Mouse (Mus musculus): ENCODE data around the gene Ifna5. TPM values are rescaled to one million over a fixed set of nuclear protein-coding genes. Genes with fewer than 3 reads are reported as not detected.
A peak's percentile ranks its signal among the peaks of the same experiment; 100 is the strongest.
"Not testable (repeated sequence)": the region's sequence is repeated elsewhere in the genome, so short reads cannot be mapped to it uniquely, and the experiment has no call there.

Gene Ifna5
- polyA plus RNA-seq (2015; fragmentation: Nextera tagmentation; extraction: Ambion mirVana): not detected in 2 replicates

- H3K4me1 ChIP-seq (replicated peaks); H3K9me3 ChIP-seq (replicated peaks); ATAC-seq (ENCODE audit: insufficient read depth); H3K4me2 ChIP-seq; H3K27me3 ChIP-seq; H3K36me3 ChIP-seq (replicated peaks); H3K27ac ChIP-seq (replicated peaks); H3K9ac ChIP-seq; H3K4me3 ChIP-seq (replicated peaks): not testable (repeated sequence)
- WGBS (ENCODE audit: insufficient replicate concordance): 57% methylated on average over 1 of the region's 1 CpGs
Observed at GRCm38 (mm10) chr4:88835225-88835624, at the start of gene Ifna5. Gene Ifna5 (plus strand): TSS chr4:88835525.

- H3K9me3 ChIP-seq (replicated peaks); H3K9ac ChIP-seq; ATAC-seq (ENCODE audit: insufficient read depth); H3K27me3 ChIP-seq; H3K4me3 ChIP-seq (replicated peaks); H3K4me2 ChIP-seq; H3K27ac ChIP-seq (replicated peaks); H3K36me3 ChIP-seq (replicated peaks); H3K4me1 ChIP-seq (replicated peaks): not testable (repeated sequence)
- WGBS (ENCODE audit: insufficient replicate concordance): 0% methylated on average over 4 of the region's 28 CpGs
Observed at GRCm38 (mm10) chr4:88788402-88788801, 46.9 kb upstream of the Ifna5 start, which contains the start of gene Gm13277. Gene Gm13277 (plus strand): TSS chr4:88788632.

- H3K9ac ChIP-seq; H3K4me3 ChIP-seq (replicated peaks); ATAC-seq (ENCODE audit: insufficient read depth); H3K36me3 ChIP-seq (replicated peaks); H3K27ac ChIP-seq (replicated peaks); H3K4me2 ChIP-seq; H3K9me3 ChIP-seq (replicated peaks); H3K27me3 ChIP-seq; H3K4me1 ChIP-seq (replicated peaks): not testable (repeated sequence)
- no CpG with 5 or more reads among the region's 28 CpGs for WGBS (ENCODE audit: insufficient replicate concordance)
Observed at GRCm38 (mm10) chr4:88791250-88791649, 44.1 kb upstream of the Ifna5 start, which contains the start of gene Gm13278. Gene Gm13278 (plus strand): TSS chr4:88791550.

- H3K4me2 ChIP-seq; H3K4me3 ChIP-seq (replicated peaks); H3K27ac ChIP-seq (replicated peaks); ATAC-seq (ENCODE audit: insufficient read depth); H3K9me3 ChIP-seq (replicated peaks); H3K4me1 ChIP-seq (replicated peaks); H3K27me3 ChIP-seq; H3K9ac ChIP-seq; H3K36me3 ChIP-seq (replicated peaks): not testable (repeated sequence)
- WGBS (ENCODE audit: insufficient replicate concordance): 0% methylated on average over 18 of the region's 52 CpGs
Observed at GRCm38 (mm10) chr4:88793936-88794675, 41.2 kb upstream of the Ifna5 start, which contains the start of gene Gm13275. Gene Gm13275 (plus strand): TSS chr4:88794487.

- not testable (repeated sequence) for H3K9me3 ChIP-seq (replicated peaks); H3K4me1 ChIP-seq (replicated peaks); H3K27ac ChIP-seq (replicated peaks); H3K4me3 ChIP-seq (replicated peaks); ATAC-seq (ENCODE audit: insufficient read depth); H3K27me3 ChIP-seq; H3K36me3 ChIP-seq (replicated peaks); H3K9ac ChIP-seq; H3K4me2 ChIP-seq
- no CpG with 5 or more reads among the region's 28 CpGs for WGBS (ENCODE audit: insufficient replicate concordance)
Observed at GRCm38 (mm10) chr4:88797097-88797496, 38.2 kb upstream of the Ifna5 start, which contains the start of gene Gm13279. Gene Gm13279 (plus strand): TSS chr4:88797397.

- not testable (repeated sequence) for ATAC-seq (ENCODE audit: insufficient read depth); H3K27me3 ChIP-seq; H3K27ac ChIP-seq (replicated peaks); H3K9ac ChIP-seq; H3K4me3 ChIP-seq (replicated peaks); H3K4me1 ChIP-seq (replicated peaks); H3K9me3 ChIP-seq (replicated peaks); H3K4me2 ChIP-seq; H3K36me3 ChIP-seq (replicated peaks)
- WGBS (ENCODE audit: insufficient replicate concordance): 2% methylated on average over 6 of the region's 7 CpGs
Observed at GRCm38 (mm10) chr4:88799365-88799764, 36.0 kb upstream of the Ifna5 start, which contains the start of gene Gm13285. Gene Gm13285 (plus strand): TSS chr4:88799665.

- not testable (repeated sequence) for H3K27ac ChIP-seq (replicated peaks); H3K9me3 ChIP-seq (replicated peaks); H3K9ac ChIP-seq; H3K36me3 ChIP-seq (replicated peaks); H3K27me3 ChIP-seq; H3K4me3 ChIP-seq (replicated peaks); H3K4me1 ChIP-seq (replicated peaks); ATAC-seq (ENCODE audit: insufficient read depth)
- peak within 1 kb of the TSS; percentile 40; the same call in 1 of the 2 replicates for H3K4me2 ChIP-seq
- no CpG with 5 or more reads among the region's 29 CpGs for WGBS (ENCODE audit: insufficient replicate concordance)
Observed at GRCm38 (mm10) chr4:88802954-88803353, 32.4 kb upstream of the Ifna5 start, which contains the start of gene Gm13287. Gene Gm13287 (plus strand): TSS chr4:88803254.

GRCm38 (mm10) chr4:88805231-88805630 lies 30.1 kb upstream of the Ifna5 start, which contains the start of gene Gm13288:
Gene Gm13288 (plus strand): TSS chr4:88805531.
- no CpG with 5 or more reads among the region's 8 CpGs for WGBS (ENCODE audit: insufficient replicate concordance)
- Histone ChIP-seq H3K4me2 (peak within 1 kb of the TSS; percentile 49), H3K4me3 (replicated peaks) (0 out of 2 replicates have a peak within 1 kb of the TSS, but pooled peaks have one; percentile 24)
- H3K27me3 ChIP-seq; ATAC-seq (ENCODE audit: insufficient read depth); H3K9ac ChIP-seq; H3K36me3 ChIP-seq (replicated peaks); H3K27ac ChIP-seq (replicated peaks); H3K9me3 ChIP-seq (replicated peaks); H3K4me1 ChIP-seq (replicated peaks): not testable (repeated sequence)

GRCm38 (mm10) chr4:88805761-88806160 lies 29.6 kb upstream of the Ifna5 start:
- Histone ChIP-seq H3K4me2 (peak overlapping the region; percentile 49), H3K4me3 (replicated peaks) (0 out of 2 replicates have a peak overlapping the region, but pooled peaks have one; percentile 24)
- H3K27me3 ChIP-seq; H3K9me3 ChIP-seq (replicated peaks); H3K4me1 ChIP-seq (replicated peaks); H3K27ac ChIP-seq (replicated peaks); H3K36me3 ChIP-seq (replicated peaks); ATAC-seq (ENCODE audit: insufficient read depth); H3K9ac ChIP-seq: not testable (repeated sequence)
- WGBS (ENCODE audit: insufficient replicate concordance): 0% methylated on average over 9 of the region's 34 CpGs

- WGBS (ENCODE audit: insufficient replicate concordance): 35% methylated on average over 3 of the region's 3 CpGs
Observed at GRCm38 (mm10) chr4:88815928-88816327, 19.4 kb upstream of the Ifna5 start, which contains the start of gene Ifna7. Gene Ifna7 (plus strand): TSS chr4:88816228.

GRCm38 (mm10) chr4:88819659-88820058 lies 15.7 kb upstream of the Ifna5 start, which contains the start of gene Ifna11:
Gene Ifna11 (plus strand): TSS chr4:88819959.
- no peaks in the 10 kb centered on the region for H3K4me1 ChIP-seq (replicated peaks)
- H3K4me3 ChIP-seq (replicated peaks): no peak within 1 kb of the TSS
- H3K27ac ChIP-seq (replicated peaks): no peak within 1 kb of the TSS
- no peaks in the 10 kb centered on the region for H3K9me3 ChIP-seq (replicated peaks)
- H3K36me3 ChIP-seq (replicated peaks): no peaks in the 10 kb centered on the region
- 64% methylated on average over 1 of the region's 1 CpGs for WGBS (ENCODE audit: insufficient replicate concordance)
- no peaks in the 10 kb centered on the region; the same call in 1 of the 2 replicates for H3K27me3 ChIP-seq
- no peak within 1 kb of the TSS for H3K9ac ChIP-seq
- no peak within 1 kb of the TSS for H3K4me2 ChIP-seq
- no peak for ATAC-seq (ENCODE audit: insufficient read depth)

More at GRCm38 (mm10) chr4:88815928-88816327, 19.4 kb upstream of the Ifna5 start, which contains the start of gene Ifna7:
- Histone ChIP-seq H3K4me2 (no peak within 1 kb of the TSS), H3K9ac (no peak within 1 kb of the TSS), H3K4me3 (replicated peaks) (no peak within 1 kb of the TSS), H3K9me3 (replicated peaks) (no peaks in the 10 kb centered on the region), H3K4me1 (replicated peaks) (no peaks in the 10 kb centered on the region), H3K27ac (replicated peaks) (no peak within 1 kb of the TSS), H3K27me3 (no peaks in the 10 kb centered on the region; the same call in 1 of the 2 replicates), H3K36me3 (replicated peaks) (no peaks in the 10 kb centered on the region)
- ATAC-seq (ENCODE audit: insufficient read depth): no peak

Measured in liver, embryonic 15.5 days (tissue).